Mouse (Mus musculus) left cerebral cortex, postnatal 4 days (tissue): Measurements from ENCODE around the gene Elp4. TPM values are rescaled to one million over a fixed set of nuclear protein-coding genes. Genes with fewer than 3 reads are reported as not detected.

Experiments used
- DNase-seq: peaks from one replicate; pipeline ENCODE4 v3.0.0-alpha.2; 2022
- intact Hi-C: fragments of 180-260 bp; cut with DNase I; formaldehyde crosslinking; loops from one replicate; pipeline ENCODE4 v1.15.1; 2025
- total RNA-seq, 2 experiments: library from RNA; stranded (reverse); gene quantifications; 2 replicates each; pipeline ENCODE4 v1.2.3; 2021

The Elp4 gene
- total RNA-seq, 2 experiments from 2014 or later, result 24.0 to 30.5 TPM

DNA sequence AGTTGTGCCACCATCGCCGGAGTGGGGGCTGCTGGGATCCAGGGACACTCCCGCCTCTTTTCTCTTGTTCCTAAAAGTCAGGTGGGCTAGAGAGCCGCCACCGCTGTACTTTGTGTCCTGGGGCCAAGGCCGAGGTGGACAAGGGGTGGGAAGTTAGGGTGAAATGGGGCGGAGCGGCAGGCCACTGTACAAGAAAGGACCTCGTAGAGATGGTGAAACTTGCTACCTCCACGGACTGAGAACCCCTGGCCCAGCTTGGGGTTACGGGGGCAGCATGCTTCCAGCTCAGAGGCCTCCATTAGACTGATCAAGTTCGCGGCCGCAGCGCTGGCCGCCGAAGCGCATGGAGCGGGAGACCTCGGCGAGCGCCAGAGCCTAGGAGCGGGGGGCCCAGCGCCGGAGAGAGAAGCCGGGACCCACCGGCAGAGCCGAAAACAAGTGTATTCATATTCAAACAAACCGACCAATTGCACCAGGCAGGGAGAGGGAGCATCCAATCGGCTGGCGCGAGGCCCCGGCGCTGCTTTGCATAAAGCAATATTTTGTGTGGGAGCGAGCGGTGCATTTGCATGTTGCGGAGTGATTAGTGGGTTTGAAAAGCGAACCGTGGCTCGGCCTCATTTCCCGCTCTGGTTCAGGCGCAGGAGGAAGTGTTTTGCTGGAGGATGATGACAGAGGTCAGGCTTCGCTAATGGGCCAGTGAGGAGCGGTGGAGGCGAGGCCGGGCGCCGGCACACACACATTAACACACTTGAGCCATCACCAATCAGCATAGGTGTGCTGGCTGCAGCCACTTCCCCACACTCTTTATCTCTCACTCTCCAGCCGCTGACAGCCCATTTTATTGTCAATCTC lies 229.3 kb downstream of the Elp4 start:
- intact Hi-C loops, result loop anchor here (5.0 to 10.0 kb wide), 2 partner anchors 230 to 407 kb away; partner anchors contain the start of genes Elp4 and Immp1l
- peak; percentile 91 for DNase-seq

DNA sequence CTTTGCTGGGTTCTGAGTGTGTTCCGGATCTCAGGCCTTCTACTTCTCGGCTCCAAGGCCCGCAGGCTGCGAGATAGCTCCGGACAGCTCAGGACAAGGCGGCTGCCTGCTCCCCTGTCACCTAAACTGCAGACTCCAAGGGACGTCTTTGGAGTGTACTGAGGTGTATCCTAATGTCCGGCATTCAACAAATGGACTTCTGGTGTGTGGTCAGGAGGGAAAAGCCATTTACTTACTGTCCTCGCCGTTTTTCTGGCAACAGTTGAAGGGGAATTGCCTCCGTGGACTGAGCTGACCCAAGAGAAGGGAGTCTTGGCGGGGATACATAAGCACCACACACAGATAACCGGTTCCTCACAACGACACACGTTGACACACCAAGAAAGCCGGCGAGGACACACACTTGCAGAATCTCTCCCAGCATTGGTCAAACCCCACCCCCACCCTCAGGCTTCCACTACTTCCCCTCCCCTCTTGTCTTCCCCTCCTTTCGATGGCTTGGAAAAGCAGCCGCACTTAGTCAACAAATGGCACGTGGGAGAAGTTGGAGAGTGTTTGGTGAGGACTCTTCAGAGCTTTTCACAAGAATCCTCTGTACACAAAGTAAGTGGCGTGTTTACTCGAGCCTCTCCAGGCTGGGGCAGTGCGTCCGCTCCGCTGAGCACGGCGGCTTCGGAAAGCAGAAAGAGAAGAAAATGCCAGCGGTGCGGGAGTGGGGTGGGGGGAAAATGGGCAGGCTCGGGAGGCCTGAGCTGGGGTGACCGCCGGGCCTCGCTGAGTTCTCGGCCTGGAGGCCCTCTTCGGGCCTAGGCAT lies 230.1 kb downstream of the Elp4 start:
- no peak for DNase-seq
- intact Hi-C loops, result loop anchor here (10.0 kb wide), 1 partner anchor 231 kb away; the partner anchor contains the start of genes Elp4 and Immp1l

DNA sequence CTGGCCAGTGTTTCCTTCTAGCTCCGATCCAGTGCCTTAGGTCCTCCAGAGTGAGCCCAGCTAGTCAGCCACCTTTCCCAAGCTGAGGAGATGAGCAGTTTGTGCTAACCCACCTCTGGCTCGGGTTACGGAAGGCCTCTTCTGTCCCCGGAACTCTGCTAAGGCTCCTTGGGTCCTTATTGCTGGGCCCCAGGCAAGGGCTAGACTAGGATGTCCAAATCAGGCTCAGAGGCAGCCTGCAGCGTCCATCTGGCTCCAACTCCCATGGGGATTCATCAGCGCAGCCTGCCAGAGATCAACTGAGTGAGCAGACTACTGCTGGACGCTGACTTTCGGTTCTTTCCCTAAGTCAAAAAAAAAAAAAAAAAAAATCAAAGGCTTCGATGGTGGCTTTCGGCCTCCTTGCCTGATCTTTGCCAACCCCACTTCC lies 230.7 kb downstream of the Elp4 start:
- intact Hi-C loops, result loop anchor here (10.0 kb wide), 1 partner anchor 231 kb away; the partner anchor contains the start of genes Elp4 and Immp1l
- peak; percentile 89 for DNase-seq

- DNase-seq, result no peak
- intact Hi-C loops, result loop anchor here (10.0 kb wide), 1 partner anchor 232 kb away; the partner anchor contains the start of genes Elp4 and Immp1l
These were observed 231.3 kb downstream of the Elp4 start for GRCm38 (mm10) chr2:105673054-105673453.

- intact Hi-C loops, result loop anchor here (10.0 kb wide), 1 partner anchor 232 kb away; the partner anchor contains the start of genes Elp4 and Immp1l
- no peak for DNase-seq
These were observed 231.8 kb downstream of the Elp4 start for GRCm38 (mm10) chr2:105672596-105672960.

DNA sequence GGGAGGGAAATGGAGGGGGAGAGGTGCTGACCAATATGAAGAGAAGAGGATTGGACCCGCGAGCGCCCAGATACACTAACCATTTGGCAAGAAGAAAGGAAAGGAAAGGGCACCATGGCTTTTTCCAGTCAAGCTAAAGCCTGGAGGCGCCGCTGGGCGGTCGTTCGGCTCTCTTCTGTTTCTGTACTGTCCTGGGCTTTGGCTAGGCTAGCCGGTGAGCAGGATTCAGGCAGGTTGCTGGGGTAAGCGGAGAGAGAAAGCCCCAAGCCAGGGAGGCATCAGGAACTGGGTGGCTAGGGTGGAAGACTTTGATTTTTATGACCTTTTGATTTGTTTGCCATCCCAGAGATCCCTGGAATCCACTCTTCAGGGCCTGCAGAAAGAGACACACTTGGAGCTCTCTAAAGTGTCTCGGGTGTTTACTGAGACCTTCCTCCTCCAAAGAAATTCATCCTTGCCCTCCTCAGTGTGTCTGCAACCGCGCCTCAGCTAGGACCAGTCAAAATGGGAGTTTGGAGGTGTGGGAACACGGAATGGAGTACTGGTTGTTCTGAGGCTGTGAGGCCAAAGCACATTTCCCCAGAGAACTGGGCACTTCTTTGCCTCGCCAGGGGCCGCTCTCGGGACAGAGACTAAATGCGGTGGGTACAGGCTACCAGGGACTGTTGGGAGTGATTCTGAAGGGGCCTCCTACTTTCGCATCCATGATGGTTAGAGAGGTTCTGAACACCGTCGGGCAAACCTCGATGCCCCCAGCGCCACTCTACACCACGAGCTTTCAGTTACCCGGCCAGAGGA lies 232.4 kb downstream of the Elp4 start:
- intact Hi-C loops, result loop anchor here (10.0 kb wide), 1 partner anchor 233 kb away; the partner anchor contains the start of genes Elp4 and Immp1l
- no peak for DNase-seq

DNA sequence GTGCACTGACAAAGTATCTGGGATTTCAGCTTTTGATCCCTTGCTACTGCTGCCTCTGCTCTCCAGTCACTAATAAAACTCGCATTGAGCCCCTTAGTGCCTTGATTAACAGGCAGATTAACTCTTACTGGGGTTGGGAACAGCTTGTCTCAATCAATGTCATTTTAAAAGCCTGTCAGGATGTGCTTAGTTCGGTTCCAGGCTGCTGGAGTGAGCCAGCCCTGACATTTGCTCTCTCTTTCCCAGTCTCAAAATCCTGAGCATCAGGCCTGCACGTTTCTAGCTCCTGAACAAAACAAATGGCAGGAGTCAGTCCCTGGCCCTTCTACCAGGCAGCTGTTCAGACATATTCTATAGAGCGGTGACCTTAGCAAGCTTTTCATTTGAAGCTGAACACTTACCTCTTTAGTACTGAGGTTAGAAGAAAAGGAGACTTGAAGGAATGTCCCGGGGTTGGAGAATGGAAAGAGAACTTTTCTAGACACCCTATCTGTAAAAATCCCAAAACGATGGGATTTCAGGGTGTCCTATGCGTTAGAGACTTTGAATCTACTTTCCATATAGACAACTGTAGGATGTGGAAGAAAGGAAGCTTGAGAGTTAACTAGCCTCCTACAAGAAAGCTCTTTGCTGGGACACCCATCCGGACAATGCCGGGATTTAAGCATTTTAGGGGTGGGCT lies 233.1 kb downstream of the Elp4 start:
- intact Hi-C loops, result loop anchor here (10.0 kb wide), 1 partner anchor 234 kb away; the partner anchor contains the start of genes Elp4 and Immp1l
- no peak for DNase-seq

DNA sequence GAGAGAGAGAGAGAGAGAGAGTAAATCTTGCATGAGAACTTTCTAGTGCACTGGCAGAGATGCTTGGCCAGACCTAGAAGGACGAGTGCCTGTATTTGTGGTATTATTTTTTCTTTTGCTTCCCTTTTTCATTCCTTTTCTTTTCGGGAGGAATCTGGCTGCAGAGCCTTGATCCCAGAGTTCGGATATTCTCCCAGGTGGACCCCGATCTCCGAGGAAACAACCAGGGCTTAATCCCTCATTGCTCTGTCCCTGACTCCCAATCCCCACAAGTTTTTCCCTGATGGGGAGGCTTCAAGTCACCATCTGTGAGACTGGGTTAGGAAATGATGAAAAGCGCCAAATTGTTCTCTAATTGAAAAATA lies 233.7 kb downstream of the Elp4 start:
- intact Hi-C loops, result loop anchor here (10.0 kb wide), 1 partner anchor 234 kb away; the partner anchor contains the start of genes Elp4 and Immp1l
- DNase-seq, result no peak

DNA sequence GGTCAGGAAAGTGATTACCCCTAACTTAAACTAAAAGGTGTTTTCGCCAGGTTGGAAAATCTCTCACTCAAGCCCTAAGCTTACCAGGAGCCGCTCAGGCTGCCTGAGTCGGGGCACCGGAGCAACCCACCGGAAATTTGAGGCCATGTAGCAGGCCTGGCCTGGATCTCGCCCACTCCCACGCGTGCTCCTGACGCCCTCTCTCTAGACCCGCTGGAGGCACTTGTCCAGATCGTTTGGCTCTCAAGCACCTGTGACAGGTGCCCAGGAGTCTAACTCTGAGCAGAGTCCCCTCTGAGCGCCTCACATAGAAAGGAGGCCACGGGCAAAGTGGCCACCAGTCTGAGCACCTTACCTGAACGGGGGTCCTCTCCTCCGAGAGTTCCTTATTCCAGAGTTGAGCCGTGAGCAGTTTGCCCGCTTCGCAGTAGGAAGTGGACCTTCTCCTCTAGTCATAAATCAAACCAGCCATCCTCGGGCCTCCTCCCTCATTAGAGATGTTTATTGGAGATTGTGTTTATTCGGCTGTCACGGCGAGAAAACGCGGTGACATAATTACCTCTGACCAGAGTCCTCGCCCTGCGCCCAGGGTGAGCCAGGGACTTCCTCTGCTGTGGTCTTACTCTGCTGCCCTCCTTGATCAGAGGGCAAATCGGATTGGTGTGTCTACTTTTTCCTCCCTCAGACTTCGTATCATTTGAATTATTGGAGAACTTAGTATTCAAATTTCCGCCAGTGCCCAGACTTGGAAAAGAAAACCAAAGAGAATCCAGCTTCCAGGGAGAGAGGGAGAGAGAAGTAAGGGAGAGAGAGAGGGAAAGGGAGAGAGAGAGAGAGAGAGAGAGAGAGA lies 234.3 kb downstream of the Elp4 start:
- intact Hi-C loops, result loop anchor here (10.0 kb wide), 2 partner anchors 235 to 545 kb away; partner anchors contain the start of genes Elp4, Immp1l and Wt1
- DNase-seq, result no peak

- intact Hi-C loops, result loop anchor here (10.0 kb wide), 1 partner anchor 545 kb away; the partner anchor contains the start of gene Wt1
- no peak for DNase-seq
These were observed 234.9 kb downstream of the Elp4 start for GRCm38 (mm10) chr2:105669371-105669861.

GRCm38 (mm10) chr2:105668271-105669270 lies 235.8 kb downstream of the Elp4 start, which contains the start of gene Pax6:
Pax6 (plus strand) TSS chr2:105668900.
- intact Hi-C loops, result loop anchor here (10.0 kb wide), 1 partner anchor 544 kb away; the partner anchor contains the start of gene Wt1
- DNase-seq, result peak; percentile 94

- intact Hi-C loops, result loop anchor here (10.0 kb wide), 1 partner anchor 543 kb away; the partner anchor contains the start of gene Wt1
- no peak for DNase-seq
These were observed 236.8 kb downstream of the Elp4 start for GRCm38 (mm10) chr2:105667626-105667950.

- no peak for DNase-seq
- intact Hi-C loops, result loop anchor here (10.0 kb wide), 1 partner anchor 542 kb away; the partner anchor contains the start of gene Wt1
These were observed 237.4 kb downstream of the Elp4 start for GRCm38 (mm10) chr2:105666763-105667625.

DNA sequence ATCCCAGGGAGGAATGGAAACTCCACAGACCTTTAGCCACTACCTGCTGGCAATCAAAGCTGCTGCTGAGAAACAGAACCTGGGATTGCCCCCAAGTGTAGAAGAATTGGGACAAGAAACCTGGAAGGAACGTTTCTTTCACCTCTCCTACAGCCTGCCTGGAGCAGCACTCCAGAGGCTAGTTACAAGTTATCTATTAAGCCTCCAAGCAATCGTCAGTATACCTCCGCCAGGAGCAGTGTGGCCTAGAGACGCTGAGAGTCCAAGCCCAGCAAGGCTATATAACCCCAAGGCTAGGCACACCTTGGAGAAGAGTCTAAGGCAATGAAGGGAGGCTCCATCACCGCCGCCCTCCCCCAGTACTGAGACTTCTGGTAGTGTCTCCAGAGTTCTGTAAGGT lies 238.0 kb downstream of the Elp4 start:
- intact Hi-C loops, result loop anchor here (10.0 kb wide), 1 partner anchor 542 kb away; the partner anchor contains the start of gene Wt1
- DNase-seq, result no peak

GRCm38 (mm10) chr2:105665491-105666250 lies 238.7 kb downstream of the Elp4 start:
- no peak for DNase-seq
- intact Hi-C loops, result loop anchor here (10.0 kb wide), 1 partner anchor 541 kb away; the partner anchor contains the start of gene Wt1
